Mouse (Mus musculus): ENCODE results near the gene Atp6v0c.
"Not testable (repeated sequence)": the region's sequence is repeated elsewhere in the genome, so short reads cannot be mapped to it uniquely, and the experiment has no call there.

Atp6v0c gene

DNA sequence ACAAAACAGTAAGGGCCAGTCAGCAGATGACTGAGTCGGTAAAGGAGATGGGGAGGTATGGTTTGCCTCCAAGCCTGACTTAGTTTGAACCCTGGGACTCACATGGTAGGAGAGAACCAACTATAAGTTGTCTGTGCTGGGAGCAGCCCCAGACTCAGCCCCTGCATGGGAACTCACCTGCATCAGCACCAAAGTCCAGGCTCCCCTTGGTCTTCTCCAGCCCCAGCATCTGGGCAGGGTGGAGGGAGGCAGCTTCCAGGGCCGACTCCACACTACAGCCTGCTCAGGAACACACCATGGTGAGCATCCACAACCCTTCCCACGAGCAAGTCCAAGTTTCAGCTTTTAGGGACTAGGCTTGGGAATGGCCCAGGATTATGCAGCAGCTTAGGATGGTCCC is 13.1 kb downstream of the Atp6v0c start:
- no peak for DNase-seq (ENCODE audit: low spot score)

- no peak for DNase-seq (ENCODE audit: low spot score)
Measured at GRCm38 (mm10) chr17:24155742-24156141, 13.8 kb downstream of the Atp6v0c start.

DNA sequence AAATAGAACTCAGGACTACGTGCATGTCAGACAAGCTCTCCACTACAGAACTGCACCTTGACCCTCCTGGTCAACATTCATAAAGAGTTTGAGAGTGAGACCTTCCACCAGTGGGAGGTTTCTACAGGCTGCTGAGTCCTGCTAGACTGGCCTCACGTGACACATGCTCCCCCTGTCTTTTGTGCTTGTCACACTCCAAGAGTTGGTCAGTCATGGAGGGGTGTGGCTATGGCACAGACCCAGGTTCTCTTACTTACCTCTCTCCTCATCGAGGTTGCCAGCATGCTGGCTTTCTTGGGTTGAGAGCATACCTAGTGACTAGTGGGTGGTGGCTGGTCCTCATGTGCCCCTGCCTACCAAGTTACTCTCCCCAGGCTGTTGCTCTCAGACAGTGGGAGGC is 15.0 kb downstream of the Atp6v0c start:
- DNase-seq (ENCODE audit: low spot score), result no peak

DNA sequence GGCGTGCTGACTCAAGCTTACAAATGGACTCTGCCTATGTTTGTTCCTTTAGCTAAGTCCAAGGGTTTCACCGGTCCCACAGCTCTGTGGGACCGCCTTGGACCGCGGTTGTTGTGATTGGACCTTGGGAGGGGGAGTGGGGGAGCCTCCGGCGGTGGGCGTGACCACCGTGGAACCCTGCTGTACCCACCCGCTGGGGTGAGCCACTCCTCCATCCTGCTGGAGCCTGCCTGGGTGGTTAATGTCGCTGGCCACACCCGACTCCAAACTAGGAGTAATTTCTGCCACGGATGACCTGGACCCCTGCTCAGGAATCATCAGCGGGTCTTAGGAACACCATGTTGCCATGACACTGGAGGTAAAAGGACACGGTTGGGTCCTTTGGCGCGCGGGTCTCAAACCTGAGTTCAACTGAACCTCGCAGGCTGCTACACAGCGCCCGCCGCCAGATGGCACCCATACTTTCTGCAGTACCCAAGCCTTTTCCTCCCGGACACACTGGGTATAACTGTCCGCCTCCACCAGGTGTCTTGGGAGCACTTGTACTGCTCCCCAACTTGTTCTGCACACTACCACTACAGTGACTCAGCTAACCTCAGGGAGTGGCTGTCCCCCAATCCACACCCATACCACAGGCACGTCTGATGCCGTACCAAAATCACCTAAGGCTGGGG is 17.5 kb downstream of the Atp6v0c start:
- DNase-seq (ENCODE audit: low spot score), result no peak

- DNase-seq (ENCODE audit: low spot score), result no peak
Measured at GRCm38 (mm10) chr17:24151382-24151781, 18.1 kb downstream of the Atp6v0c start.

GRCm38 (mm10) chr17:24150824-24151223 is 18.7 kb downstream of the Atp6v0c start, which contains the start of gene Pdpk1:
TSS of gene Pdpk1 (minus strand) at chr17:24150924.
- DNase-seq (ENCODE audit: low spot score), result no peak

DNA sequence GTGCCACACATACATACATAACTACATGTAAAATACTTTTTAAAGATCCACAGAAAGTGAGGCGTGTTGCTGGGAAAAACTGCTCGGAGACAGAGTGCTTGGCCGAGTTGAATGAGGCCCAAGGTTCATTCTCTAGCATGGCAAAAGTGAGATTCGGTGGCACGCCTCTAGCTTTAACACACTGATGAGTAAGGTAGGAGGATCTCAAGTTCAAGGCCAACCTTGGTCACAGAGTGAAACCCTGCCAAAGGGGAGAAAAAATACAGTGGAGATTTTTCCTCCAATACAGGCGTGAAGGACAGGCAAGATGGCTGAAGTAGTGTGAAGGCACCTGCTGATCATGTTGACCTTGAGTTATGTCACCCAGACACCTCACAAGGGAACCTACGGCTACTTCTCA is 20.1 kb downstream of the Atp6v0c start:
- no peak for DNase-seq (ENCODE audit: low spot score)

- no peak for DNase-seq (ENCODE audit: low spot score)
Measured at GRCm38 (mm10) chr17:24142897-24143296, 26.6 kb downstream of the Atp6v0c start.

DNA sequence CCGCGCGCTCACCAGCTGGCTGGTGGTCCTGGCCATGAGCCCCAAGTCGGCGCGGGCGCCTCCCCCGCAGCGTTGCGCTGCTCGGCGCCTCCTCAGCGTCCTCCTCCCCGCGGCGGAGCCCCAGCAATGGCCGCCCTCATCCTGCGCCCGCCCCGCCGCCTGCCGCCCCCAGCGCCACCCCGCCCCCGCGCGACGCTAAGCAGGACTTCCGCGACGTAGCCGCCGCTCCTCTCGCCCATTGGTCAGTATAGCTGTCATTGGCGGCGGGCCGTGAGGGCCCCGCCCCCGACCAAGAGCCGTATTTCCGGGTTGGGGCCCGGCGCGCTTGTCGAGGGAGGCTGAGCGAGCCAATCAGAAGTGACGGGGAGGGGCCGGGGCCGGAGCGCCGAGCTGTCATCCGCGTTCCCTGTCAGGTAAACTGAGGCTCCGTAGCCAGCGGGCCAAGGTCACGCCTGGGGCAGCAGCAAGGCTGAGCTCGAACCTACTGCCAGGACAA is 28.0 kb downstream of the Atp6v0c start:
- peak; percentile 95 for DNase-seq (ENCODE audit: low spot score)

- DNase-seq (ENCODE audit: low spot score), result no peak
Measured at GRCm38 (mm10) chr17:24140845-24141424, 28.6 kb downstream of the Atp6v0c start.

DNA sequence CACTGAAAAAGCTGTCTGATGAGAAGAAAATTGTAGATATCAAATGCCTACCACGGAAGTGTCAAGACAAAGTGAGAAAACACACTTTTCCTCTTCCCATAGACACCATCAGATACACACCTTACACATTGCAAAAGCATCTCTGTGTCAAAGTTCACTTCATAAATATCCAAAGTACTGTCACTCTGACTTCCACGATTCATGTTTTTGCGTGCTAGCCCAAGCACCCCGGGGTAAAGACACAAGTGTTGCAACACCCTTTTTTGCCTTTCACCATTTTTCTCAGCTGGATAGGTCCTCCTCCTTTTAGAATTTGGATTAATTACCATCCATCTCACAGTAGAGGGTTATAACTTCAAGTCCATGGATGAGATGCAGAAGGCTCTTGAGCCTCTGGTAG is 29.5 kb downstream of the Atp6v0c start:
- no peak for DNase-seq (ENCODE audit: low spot score)

GRCm38 (mm10) chr17:24139256-24139655 is 30.2 kb downstream of the Atp6v0c start:
- DNase-seq (ENCODE audit: low spot score), result no peak

DNA sequence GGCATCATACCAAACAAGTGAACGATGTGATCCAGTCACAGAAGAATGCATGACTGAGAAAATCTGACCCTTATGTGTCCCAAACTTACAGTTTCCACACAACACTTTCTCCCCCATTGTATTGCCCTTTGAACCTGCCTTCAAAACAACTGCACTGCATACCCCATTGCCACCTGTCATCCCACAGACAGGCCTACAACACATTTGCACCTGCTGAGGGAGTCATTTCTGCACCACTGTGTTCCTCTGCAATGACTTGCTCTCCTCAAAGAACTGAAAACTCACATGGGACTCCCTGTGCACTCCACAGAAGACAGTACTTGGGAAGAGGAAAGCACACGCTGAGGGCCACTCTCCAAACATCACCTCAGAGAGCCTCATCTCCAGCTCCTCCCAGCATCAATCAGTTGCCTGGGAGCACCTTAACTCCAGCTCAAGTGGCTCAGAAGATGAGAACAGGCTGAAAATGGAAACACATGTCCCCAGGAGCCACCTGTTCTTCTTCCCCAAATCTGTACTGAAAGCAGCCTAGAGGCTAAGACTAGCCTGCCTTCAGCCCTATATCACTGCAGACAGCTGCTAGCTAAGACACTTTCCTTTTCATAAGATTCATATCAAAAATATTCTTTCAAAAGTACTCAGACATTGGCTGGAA is 32.1 kb downstream of the Atp6v0c start:
- no peak for DNase-seq (ENCODE audit: low spot score)

- DNase-seq (ENCODE audit: low spot score), result no peak
Measured at GRCm38 (mm10) chr17:24134062-24134461, 35.4 kb downstream of the Atp6v0c start.

DNA sequence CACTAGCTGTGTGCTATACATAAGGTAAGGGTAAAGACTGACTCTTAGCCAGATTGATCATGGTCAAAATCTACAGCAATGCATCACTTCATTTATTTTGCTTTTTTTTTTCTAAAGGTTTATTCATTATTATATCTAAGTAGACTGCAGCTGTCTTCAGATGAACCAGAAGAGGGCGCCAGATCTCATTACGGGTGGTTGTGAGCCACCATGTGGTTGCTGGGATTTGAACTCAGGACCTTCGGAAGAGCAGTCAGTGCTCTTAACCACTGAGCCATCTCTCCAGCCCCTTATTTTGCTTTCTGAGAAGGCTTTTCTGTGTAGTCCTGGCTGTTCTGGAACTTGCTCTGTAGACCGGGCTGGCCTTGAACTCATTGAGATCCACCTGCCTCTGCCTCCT is 36.6 kb downstream of the Atp6v0c start:
- not testable (repeated sequence) for DNase-seq (ENCODE audit: low spot score)

GRCm38 (mm10) chr17:24131570-24131969 is 37.9 kb downstream of the Atp6v0c start:
- DNase-seq (ENCODE audit: low spot score), result no peak

GRCm38 (mm10) chr17:24129246-24129645 is 40.3 kb downstream of the Atp6v0c start:
- DNase-seq (ENCODE audit: low spot score), result not testable (repeated sequence)

DNA sequence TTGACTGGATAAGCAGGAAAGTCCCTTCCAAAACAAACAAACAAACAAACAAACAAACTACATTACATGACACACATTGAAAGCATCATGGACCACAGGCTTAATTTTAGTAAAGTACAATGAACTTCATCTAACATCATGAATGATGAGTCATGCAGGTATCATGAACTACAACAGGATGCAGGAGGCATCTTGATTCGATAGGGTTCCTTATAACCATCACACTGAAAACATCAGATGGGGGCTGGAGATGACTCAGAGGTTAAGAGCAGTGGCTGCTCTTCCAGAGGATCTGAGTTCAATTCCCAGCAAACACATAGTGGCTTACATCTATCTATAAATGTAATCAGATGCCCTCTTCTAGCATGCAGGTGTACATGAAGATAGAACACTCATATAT is 41.9 kb downstream of the Atp6v0c start:
- DNase-seq (ENCODE audit: low spot score), result no peak

DNA sequence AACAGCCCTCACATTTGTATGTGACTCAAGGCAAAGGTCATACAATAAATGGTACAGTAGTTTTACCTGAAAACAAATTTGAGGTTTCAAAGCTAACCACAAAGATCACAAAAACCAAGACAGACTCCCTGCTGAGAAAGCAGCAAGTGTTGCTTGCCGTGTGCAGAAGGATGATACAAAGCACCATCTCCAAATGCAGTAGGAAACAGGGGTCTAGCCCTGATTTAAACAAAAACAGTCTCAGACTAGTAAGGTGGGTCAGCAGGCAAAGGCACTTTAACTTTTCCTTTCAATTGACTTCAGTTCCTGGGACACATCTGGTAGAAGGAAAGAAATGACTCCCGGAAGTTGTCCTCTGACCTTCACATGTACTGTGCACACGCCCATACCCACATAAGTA is 42.7 kb downstream of the Atp6v0c start:
- no peak for DNase-seq (ENCODE audit: low spot score)

DNA sequence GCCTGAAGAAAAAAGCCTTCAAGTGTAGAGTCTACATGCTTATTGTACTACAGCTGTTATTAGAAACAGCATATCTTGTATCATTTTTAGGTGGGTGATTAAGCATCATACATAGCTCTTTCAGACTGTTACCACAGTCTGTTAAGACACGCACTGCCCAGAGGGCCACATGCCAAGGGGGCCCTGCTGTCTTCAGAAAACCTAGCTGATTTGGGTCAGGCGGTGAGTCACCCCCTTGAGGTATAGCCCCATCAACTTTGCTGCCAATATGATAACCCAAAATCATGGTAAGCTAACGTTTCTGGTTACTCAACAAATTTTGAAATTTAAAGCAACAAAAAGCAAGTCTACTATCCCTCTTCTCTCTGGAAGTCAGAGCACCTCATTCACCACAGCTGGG is 50.1 kb downstream of the Atp6v0c start:
- no peak for DNase-seq (ENCODE audit: low spot score)
